Mouse (Mus musculus) lung, adult 2 months (tissue): ENCODE data around the gene Tars.

ENCODE experiments used
- CTCF ChIP-seq: fragments of 200-500 bp; IDR thresholded peaks from 2 replicates; pipeline ENCODE4 v1.5.1; 2011; ENCODE audit warnings: mild to moderate bottlenecking, low read length, control low read depth; ENCODE audit not compliant: insufficient read depth
- POLR2A ChIP-seq: fragments of 200-500 bp; IDR thresholded peaks from 2 replicates; pipeline ENCODE4 v1.6.1; 2011; ENCODE audit warnings: low read depth, mild to moderate bottlenecking, control low read depth, low read length, borderline replicate concordance; ENCODE audit errors: extremely low read depth

GRCm38 (mm10) chr15:11437361-11437760, 37.9 kb upstream of the Tars start:
- TF ChIP-seq CTCF, result no peak
- TF ChIP-seq POLR2A, result no peak
